Mouse (Mus musculus) limb, embryonic 10.5 days (tissue): ENCODE results near the gene Fcgbp. TPM values are rescaled to one million over a fixed set of nuclear protein-coding genes. Genes with fewer than 3 reads are reported as not detected.
"Not testable (repeated sequence)": the region's sequence is repeated elsewhere in the genome, so short reads cannot be mapped to it uniquely, and the experiment has no call there.

Source experiments
- DNase-seq: peaks from one replicate; pipeline ENCODE4 v3.0.0-alpha.2; 2017; ENCODE audit warnings: low spot score
- H3K27ac ChIP-seq: fragments of 300-500 bp; sonication (generic); 2 replicates; pipeline ENCODE4 v1.5.1; 2016; ENCODE audit warnings: mild to moderate bottlenecking
- H3K27me3 ChIP-seq: fragments of 300-500 bp; sonication (generic); 2 replicates; pipeline ENCODE4 v1.6.1; 2016; ENCODE audit warnings: low read depth, mild to moderate bottlenecking; ENCODE audit not compliant: poor library complexity, severe bottlenecking
- H3K36me3 ChIP-seq: fragments of 300-500 bp; sonication (generic); 2 replicates; pipeline ENCODE4 v1.6.1; 2016; ENCODE audit warnings: mild to moderate bottlenecking, moderate library complexity
- H3K4me1 ChIP-seq: fragments of 300-500 bp; sonication (generic); 2 replicates; pipeline ENCODE4 v1.6.1; 2016
- H3K4me3 ChIP-seq: fragments of 300-500 bp; sonication (generic); 2 replicates; pipeline ENCODE4 v1.5.1; 2016; ENCODE audit warnings: mild to moderate bottlenecking, moderate library complexity
- H3K9me3 ChIP-seq: fragments of 300-500 bp; sonication (generic); replicated peaks from 2 replicates; pipeline ENCODE4 v1.6.1; 2016; ENCODE audit warnings: mild to moderate bottlenecking
- WGBS: fragments of 180-500 bp; shearing (Covaris S2); methylation state at CpG from one replicate; pipeline ENCODE4 v1.1.7; 2016; 5-methylcytosine and 5-hydroxymethylcytosine counted together
- polyA plus RNA-seq: library from polyadenylated mRNA; unstranded; fragments of >200 nt; fragmentation: Nextera tagmentation; extraction: Ambion mirVana; gene quantifications from 2 replicates; pipeline ENCODE4 v1.2.1, GENCODE M21; 2016

Gene Fcgbp
- polyA plus RNA-seq, 1 experiment from 2014 or later, result 0.31 TPM

DNA sequence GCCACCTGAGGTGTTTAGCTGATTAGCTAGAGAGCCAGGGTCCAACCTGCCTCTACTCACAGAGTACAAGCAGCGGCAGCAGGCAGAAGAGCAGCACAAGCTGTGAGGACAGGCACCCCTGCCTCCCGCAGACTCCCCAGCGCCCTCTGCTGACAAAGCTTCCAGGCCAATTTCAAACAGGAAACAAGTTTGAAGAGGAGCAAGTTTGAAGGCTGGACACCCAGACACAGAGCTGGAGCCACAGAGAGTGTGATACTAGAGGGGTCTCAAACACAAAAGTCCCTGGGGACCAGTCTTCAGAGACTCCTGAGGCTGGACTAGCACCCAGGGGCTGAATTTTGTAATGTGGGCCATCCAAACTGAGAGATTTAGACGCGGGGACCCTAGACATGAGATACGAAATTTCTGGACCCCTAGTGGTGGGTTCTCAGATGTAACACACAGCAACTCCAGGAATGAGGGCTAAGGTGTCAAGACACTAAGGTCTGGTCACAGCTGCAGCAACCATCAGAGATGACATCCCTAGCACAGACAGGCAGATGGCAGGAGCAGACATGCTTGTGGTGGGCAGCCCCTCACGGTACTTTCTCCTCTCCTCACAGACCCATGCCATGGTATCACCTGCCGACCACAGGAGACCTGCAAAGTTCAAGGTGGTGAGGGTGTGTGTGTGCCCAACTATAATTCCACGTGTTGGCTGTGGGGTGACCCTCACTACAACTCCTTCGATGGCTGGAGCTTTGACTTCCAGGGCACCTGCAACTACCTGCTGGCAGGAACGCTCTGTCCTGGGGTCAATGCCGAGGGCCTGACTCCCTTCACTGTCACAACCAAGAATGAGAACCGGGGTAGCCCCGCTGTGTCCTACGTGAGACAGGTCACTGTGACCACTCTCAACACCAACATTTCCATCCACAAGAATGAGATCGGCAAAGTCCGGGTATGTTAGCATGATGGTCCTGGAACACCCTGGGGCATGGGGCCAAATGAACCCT is 29.9 kb downstream of the Fcgbp start:
- H3K9me3 ChIP-seq, result peaks cover 3% of the 10 kb centered on the region; the same call in 1 of the 2 replicates
- DNase-seq, result peak; percentile 40

DNA sequence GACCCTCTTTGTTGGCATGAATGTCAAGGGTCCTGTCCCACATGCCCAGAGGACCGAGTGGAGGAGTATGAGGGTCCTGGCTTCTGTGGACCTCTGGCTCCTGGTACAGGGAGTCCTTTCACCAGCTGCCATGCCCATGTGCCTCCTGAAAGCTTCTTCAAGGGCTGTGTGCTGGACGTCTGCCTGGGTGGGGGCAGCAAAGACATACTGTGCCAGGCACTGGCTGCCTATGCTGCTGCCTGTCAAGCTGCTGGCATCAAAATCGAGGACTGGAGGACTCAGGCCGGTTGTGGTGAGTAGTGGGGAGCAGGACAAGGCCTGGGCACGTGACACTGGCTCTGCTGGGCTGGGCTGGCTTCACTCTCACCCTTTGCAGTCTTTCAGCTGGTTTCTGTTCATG is 31.9 kb downstream of the Fcgbp start:
- WGBS, result 60% methylated on average over 5 of the region's 5 CpGs
- peaks cover 20% of the 10 kb centered on the region for H3K27me3 ChIP-seq

More for the DNA sequence above, 29.9 kb downstream of the Fcgbp start:
- Histone ChIP-seq H3K27me3 (peaks cover 20% of the 10 kb centered on the region), H3K36me3 (no peaks in the 10 kb centered on the region), H3K4me3 (no peak overlapping the region), H3K4me1 (peaks cover 6% of the 10 kb centered on the region), H3K27ac (no peak overlapping the region)
- WGBS, result 67% methylated on average over 17 of the region's 17 CpGs

DNA sequence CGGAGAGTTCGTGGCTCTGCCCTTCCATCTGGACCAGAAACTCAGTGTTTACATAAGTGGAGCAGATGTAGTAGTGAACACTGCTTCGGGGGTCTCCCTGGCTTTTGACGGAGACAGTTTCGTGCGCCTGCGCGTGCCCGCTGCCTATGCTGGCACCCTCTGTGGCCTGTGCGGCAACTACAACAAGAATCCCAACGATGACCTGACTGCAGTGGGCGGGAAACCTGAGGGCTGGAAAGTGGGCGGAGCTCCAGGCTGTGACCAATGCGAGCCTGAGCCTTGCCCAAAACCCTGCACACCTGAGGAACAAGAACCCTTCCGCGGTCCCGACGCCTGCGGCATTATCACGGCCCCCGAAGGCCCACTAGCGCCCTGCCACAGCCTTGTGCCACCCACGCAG is 33.6 kb downstream of the Fcgbp start:
- Histone ChIP-seq H3K9me3 (no peaks in the 10 kb centered on the region), H3K27me3 (peaks cover 20% of the 10 kb centered on the region), H3K27ac (no peak overlapping the region), H3K36me3 (no peaks in the 10 kb centered on the region), H3K4me3 (peak overlapping the region; percentile 31), H3K4me1 (peaks cover 6% of the 10 kb centered on the region)
- WGBS, result 8% methylated on average over 23 of the region's 23 CpGs
- peak; percentile 55 for DNase-seq

More for the DNA sequence above, 31.9 kb downstream of the Fcgbp start:
- not testable (repeated sequence) for H3K9me3 ChIP-seq, H3K4me3 ChIP-seq, H3K27ac ChIP-seq, DNase-seq, H3K4me1 ChIP-seq, H3K36me3 ChIP-seq

DNA sequence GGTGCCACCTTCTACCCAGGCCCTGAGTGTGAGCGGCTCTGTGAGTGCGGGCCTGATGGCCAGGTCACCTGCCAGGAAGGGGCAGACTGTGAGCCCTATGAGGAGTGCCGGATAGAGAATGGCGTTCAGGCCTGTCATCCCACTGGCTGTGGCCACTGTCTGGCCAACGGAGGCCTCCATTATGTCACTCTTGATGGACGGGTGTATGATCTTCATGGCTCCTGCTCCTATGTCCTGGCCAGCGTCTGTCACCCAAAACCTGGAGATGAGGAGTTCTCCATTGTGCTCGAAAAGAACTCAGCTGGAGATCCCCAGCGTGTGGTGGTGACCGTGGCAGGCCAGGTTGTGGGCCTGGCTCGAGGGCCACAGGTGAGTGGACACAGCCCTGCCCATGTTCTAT is 35.2 kb downstream of the Fcgbp start:
- H3K4me3 ChIP-seq, result no peak overlapping the region
- H3K27me3 ChIP-seq, result peaks cover 20% of the 10 kb centered on the region
- 92% methylated on average over 11 of the region's 11 CpGs for WGBS
- H3K36me3 ChIP-seq, result no peaks in the 10 kb centered on the region
- no peaks in the 10 kb centered on the region for H3K9me3 ChIP-seq
- DNase-seq, result no peak
- H3K27ac ChIP-seq, result no peak overlapping the region
- H3K4me1 ChIP-seq, result peaks cover 6% of the 10 kb centered on the region

DNA sequence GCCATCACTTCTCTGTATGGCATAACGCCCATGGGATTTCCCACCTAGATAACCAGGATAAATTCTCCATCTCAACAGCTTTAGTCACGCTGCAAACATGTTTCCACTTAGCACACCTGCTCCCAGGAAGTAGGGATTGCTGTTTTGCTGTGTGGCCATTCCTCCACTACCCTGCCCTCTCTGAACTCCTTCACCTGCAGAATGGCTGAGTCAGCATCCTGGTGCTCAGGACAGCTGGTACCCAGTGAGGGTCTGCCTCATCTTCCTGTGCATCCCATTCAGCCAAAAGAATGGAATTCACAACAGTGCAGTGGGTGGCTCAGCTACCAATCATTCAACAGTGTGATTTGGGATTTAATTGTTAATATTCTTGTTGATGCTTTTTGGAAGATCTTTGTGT is 43.6 kb downstream of the Fcgbp start:
- Histone ChIP-seq H3K27me3 (no peaks in the 10 kb centered on the region), H3K27ac (no peak overlapping the region), H3K36me3 (no peaks in the 10 kb centered on the region), H3K9me3 (no peaks in the 10 kb centered on the region), H3K4me1 (no peaks in the 10 kb centered on the region), H3K4me3 (no peak overlapping the region)
- no peak for DNase-seq
- WGBS, result 87% methylated on average over 2 of the region's 2 CpGs

DNA sequence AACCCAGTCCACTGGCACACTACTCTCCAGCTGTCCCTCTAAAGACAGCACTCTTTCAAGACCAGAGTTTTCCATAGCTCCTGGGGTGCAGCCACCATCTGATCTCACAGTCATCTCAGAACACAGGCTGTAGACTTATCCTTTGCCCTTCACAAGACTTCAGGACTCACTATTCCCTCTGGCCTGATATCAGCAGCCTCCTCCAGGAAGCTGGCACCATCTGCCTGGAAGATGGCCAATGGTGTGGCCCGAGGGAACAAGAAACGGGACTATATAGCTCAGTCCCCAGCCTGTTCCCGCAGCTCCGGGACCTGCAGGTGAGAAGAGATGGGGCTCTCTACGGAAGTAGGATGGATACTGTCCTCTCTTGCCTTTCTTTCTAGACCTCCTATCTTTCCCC is 58.1 kb downstream of the Fcgbp start, which contains the start of gene 9530053A07Rik:
Gene 9530053A07Rik (plus strand): TSS at position 301 of the 400 bp plus-strand sequence.
- WGBS, result 93% methylated on average over 5 of the region's 5 CpGs
- Histone ChIP-seq H3K9me3 (no peaks in the 10 kb centered on the region), H3K4me3 (no peak within 1 kb of the TSS), H3K4me1 (no peaks in the 10 kb centered on the region), H3K27ac (no peak within 1 kb of the TSS), H3K27me3 (no peaks in the 10 kb centered on the region), H3K36me3 (no peaks in the 10 kb centered on the region)
- no peak for DNase-seq

DNA sequence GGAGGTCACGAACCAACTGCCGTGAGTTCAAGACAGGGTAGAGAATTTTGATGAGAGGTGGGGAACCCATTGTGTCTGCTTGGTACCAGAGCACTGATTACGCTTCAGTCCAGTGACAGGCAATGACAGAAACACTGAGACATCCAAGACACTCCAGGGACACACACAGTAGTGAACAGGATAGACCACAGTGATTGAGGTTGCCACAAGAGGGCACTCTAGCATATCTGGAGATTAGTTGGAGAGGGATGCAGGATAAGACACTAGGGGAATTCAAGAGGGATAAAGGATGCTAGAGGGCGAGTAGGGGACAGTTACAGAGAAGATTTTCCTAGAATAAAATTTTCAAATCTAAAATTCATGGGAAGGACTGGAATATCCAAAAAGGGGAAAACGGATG is 66.6 kb downstream of the Fcgbp start:
- DNase-seq, result no peak
- Histone ChIP-seq H3K9me3 (no peaks in the 10 kb centered on the region), H3K27ac (no peak overlapping the region), H3K36me3 (no peaks in the 10 kb centered on the region), H3K4me3 (no peak overlapping the region), H3K27me3 (no peaks in the 10 kb centered on the region), H3K4me1 (no peaks in the 10 kb centered on the region)
- WGBS, result 61% methylated on average over 5 of the region's 5 CpGs

DNA sequence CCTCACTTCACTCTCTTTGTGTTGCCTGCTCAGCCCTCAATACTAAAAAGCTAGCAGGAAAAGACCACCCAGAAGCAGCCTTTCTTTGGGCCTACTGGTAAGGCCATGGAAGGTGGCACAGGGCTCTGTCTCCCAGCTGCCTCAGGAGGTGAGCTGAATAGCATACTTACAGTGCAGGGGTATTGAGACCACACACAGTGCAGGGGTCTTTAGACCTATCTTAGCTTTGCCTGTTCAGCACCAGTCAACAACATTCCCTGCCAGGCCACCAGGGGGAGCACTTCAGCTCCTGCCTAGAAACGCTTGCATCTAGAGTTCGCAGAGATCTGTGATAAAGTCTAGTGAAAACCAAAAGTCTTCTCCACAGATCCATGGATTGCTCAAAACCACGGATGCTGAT is 77.2 kb downstream of the Fcgbp start:
- no peaks in the 10 kb centered on the region for H3K27me3 ChIP-seq
- no peak overlapping the region for H3K4me3 ChIP-seq
- DNase-seq, result peak; percentile 83
- peak overlapping the region; percentile 8; the same call in 1 of the 2 replicates for H3K27ac ChIP-seq
- peaks cover 11% of the 10 kb centered on the region for H3K4me1 ChIP-seq
- H3K36me3 ChIP-seq, result no peaks in the 10 kb centered on the region
- H3K9me3 ChIP-seq, result 0 out of 2 replicates have a peak, but pooled peaks cover 5% of the 10 kb centered on the region
- 27% methylated on average over 3 of the region's 3 CpGs for WGBS

DNA sequence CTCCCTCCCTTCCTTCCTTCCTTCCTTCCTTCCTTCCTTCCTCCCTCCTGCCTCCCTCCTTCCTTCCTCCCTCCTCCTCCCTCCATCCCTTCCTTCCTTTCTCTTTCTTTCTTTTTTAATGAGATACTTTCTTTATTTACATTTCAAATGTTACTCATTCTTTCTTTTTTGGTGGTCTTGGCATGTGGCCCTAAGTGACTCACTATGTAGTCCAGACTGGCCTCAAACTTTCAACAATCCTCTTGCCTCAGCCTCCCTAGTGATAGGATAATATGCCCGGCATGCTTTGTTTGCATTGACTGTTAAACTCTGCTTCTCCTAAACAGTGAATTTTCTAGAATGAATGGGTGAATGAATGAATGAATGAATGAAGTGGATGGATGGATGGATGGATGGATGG is 78.8 kb downstream of the Fcgbp start:
- no peak for DNase-seq
- Histone ChIP-seq H3K36me3 (no peaks in the 10 kb centered on the region), H3K27me3 (no peaks in the 10 kb centered on the region), H3K4me3 (no peak overlapping the region), H3K9me3 (no peaks in the 10 kb centered on the region), H3K27ac (no peak overlapping the region), H3K4me1 (peaks cover 11% of the 10 kb centered on the region)
- WGBS, result 93% methylated on average over 1 of the region's 1 CpGs

DNA sequence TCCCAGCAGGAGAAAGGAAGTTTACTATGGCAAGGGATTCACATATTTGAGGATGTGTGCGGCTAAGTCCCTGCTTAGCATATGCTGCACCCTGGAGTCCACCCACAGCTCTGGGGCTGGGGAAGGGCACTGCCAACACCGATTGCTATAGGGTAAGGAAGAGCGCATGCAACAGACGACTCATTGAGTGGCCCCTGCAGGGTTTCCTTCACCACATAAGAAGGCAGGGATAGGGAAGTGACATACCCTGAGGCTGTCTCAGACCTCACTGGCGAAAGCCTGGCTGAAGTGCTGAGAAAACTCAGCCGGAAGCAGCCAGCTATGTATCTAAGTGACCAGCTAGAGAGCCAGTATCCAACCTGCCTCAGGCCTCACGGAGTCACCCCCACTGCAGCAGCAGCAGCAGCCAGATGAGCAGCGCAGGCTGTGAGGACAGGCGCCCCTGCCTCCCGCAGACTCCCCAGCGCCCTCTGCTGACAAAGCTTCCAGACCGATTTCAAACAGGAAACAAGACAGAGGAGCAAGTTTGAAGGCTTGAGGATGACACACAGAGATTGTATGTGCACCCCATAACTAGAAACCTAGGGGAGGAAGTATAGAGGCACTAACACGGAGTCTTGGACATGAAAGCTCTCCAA is 80.7 kb downstream of the Fcgbp start:
- peak; percentile 59 for DNase-seq
- Histone ChIP-seq H3K27me3 (no peaks in the 10 kb centered on the region), H3K27ac (no peak overlapping the region), H3K4me3 (no peak overlapping the region; the same call in 1 of the 2 replicates), H3K4me1 (peaks cover 11% of the 10 kb centered on the region), H3K36me3 (no peaks in the 10 kb centered on the region), H3K9me3 (no peaks in the 10 kb centered on the region)
- 18% methylated on average over 13 of the region's 13 CpGs for WGBS

DNA sequence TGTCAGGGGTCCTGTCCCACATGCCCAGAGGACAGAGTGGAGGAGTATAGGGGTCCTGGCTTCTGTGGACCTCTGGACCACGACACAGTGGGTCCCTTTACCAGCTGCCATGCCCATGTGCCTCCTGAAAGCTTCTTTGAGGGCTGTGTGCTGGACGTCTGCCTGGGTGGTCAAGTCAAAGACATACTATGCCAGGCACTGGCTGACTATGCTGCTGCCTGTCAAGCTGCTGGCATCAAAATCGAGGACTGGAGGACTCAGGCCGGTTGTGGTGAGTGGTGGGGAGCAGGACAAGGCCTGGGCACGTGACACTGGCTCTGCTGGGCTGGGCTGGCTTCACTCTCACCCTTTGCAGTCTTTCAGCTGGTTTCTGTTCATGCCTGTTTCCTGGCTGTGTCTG is 82.6 kb downstream of the Fcgbp start:
- not testable (repeated sequence) for H3K4me1 ChIP-seq, H3K27ac ChIP-seq, H3K36me3 ChIP-seq, H3K27me3 ChIP-seq, H3K9me3 ChIP-seq, H3K4me3 ChIP-seq, DNase-seq
- WGBS, result 50% methylated on average over 5 of the region's 5 CpGs

DNA sequence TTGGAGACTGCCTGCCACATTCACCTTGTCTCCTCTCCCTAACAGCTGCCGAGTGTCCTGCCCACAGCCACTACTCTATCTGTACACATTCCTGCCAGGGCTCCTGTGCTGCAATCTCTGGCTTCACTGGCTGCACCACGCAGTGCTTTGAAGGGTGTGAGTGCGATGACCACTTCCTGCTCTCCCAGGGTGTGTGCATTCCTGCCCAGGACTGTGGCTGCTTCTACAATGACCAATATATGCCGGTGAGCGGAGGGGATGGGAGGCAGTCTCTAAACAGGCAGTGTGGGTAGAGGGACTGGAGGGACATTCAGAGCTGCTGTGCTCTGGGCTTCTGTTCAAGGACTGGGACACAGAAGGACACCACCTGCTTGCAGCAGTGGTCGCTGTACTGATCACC is 88.3 kb downstream of the Fcgbp start:
- 55% methylated on average over 6 of the region's 6 CpGs for WGBS
- no peaks in the 10 kb centered on the region for H3K4me1 ChIP-seq
- no peak overlapping the region for H3K27ac ChIP-seq
- no peaks in the 10 kb centered on the region for H3K36me3 ChIP-seq
- DNase-seq, result no peak
- no peak overlapping the region for H3K4me3 ChIP-seq
- no peaks in the 10 kb centered on the region for H3K27me3 ChIP-seq
- H3K9me3 ChIP-seq, result no peaks in the 10 kb centered on the region

DNA sequence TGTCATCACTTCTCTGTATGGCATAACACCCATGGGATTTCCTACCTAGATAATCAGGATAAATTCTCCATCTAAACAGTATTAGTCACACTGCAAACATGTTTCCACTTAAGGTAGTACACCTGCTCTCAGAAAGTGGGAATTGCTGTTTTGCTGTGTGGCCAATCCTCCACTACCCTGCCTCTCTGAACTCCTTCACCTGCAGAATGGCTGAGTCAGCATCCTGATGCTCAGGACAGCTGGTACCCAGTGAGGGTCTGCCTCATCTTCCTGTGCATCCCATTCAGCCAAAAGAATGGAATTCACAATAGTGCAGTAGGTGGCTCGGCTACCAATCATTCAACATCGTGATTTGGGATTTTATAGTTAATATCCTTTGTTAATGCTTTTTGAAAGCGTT is 88.9 kb downstream of the Fcgbp start:
- no peak for DNase-seq
- WGBS, result 89% methylated on average over 3 of the region's 3 CpGs
- Histone ChIP-seq H3K27me3 (no peaks in the 10 kb centered on the region), H3K36me3 (no peaks in the 10 kb centered on the region), H3K27ac (no peak overlapping the region), H3K9me3 (no peaks in the 10 kb centered on the region), H3K4me3 (no peak overlapping the region), H3K4me1 (no peaks in the 10 kb centered on the region)
